Mouse (Mus musculus): ENCODE results near the gene Rnase13. TPM values are rescaled to one million over a fixed set of nuclear protein-coding genes. Genes with fewer than 3 reads are reported as not detected.

Gene Rnase13
- polyA plus RNA-seq, 1 experiment = not detected

DNA sequence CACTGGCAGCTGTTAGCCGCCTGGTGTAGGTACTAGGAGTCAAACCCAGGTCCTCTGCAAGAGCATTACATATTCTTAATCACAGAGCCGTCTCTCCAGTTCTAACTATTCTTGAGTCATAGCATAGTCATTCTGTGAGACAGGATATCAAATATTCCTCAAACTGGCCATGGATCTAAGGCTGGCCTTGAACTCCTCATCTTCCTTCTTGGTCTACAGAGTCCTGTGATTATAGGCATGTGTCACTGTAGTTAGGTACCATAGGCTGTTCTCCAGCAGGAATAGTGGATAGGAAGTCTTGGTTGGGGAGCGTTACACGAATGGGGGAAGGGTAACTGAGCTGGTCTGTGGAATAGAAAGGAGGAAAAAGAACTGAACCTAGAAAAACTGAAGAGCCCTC is 6.0 kb downstream of the Rnase13 start:
- H3K4me3 ChIP-seq (ENCODE audit: insufficient read depth, low read depth, low read length) = no peak overlapping the region
- H3K4me1 ChIP-seq (ENCODE audit: control insufficient read depth, insufficient read depth, low read length) = peaks cover 23% of the 10 kb centered on the region
- no peak for TF ChIP-seq POLR2A (IDR thresholded peaks at IDR 0.05; ENCODE audit: insufficient read depth, low read depth, low read length)
- TF ChIP-seq CTCF (IDR thresholded peaks at IDR 0.05; ENCODE audit: insufficient read depth, low read depth, low read length) = no peak
- no peak overlapping the region for H3K27ac ChIP-seq (ENCODE audit: insufficient read depth, low read depth, low read length)
- 95% methylated on average over 4 of the region's 4 CpGs for WGBS

- Histone ChIP-seq H3K27ac (ENCODE audit: insufficient read depth, low read depth, low read length) (peak overlapping the region; percentile 54), H3K4me3 (ENCODE audit: insufficient read depth, low read depth, low read length) (no peak overlapping the region), H3K4me1 (ENCODE audit: control insufficient read depth, insufficient read depth, low read length) (peaks cover 20% of the 10 kb centered on the region)
- WGBS = 5% methylated on average over 3 of the region's 3 CpGs
- no peak for TF ChIP-seq CTCF (IDR thresholded peaks at IDR 0.05; ENCODE audit: insufficient read depth, low read depth, low read length)
- no peak for TF ChIP-seq POLR2A (IDR thresholded peaks at IDR 0.05; ENCODE audit: insufficient read depth, low read depth, low read length)
Observed at GRCm38 (mm10) chr14:51915030-51915429, 7.5 kb downstream of the Rnase13 start.

GRCm38 (mm10) chr14:51913960-51914762 is 8.4 kb downstream of the Rnase13 start, which contains the start of gene Ndrg2:
Gene Ndrg2 (minus strand): TSS chr14:51914158.
- Histone ChIP-seq H3K4me3 (ENCODE audit: insufficient read depth, low read depth, low read length) (peak within 1 kb of the TSS; percentile 79), H3K4me1 (ENCODE audit: control insufficient read depth, insufficient read depth, low read length) (peaks cover 20% of the 10 kb centered on the region), H3K27ac (ENCODE audit: insufficient read depth, low read depth, low read length) (peak within 1 kb of the TSS; percentile 71)
- TF ChIP-seq POLR2A (IDR thresholded peaks at IDR 0.05; ENCODE audit: insufficient read depth, low read depth, low read length) = no peak
- no peak for TF ChIP-seq CTCF (IDR thresholded peaks at IDR 0.05; ENCODE audit: insufficient read depth, low read depth, low read length)
- 8% methylated on average over 23 of the region's 23 CpGs for WGBS

DNA sequence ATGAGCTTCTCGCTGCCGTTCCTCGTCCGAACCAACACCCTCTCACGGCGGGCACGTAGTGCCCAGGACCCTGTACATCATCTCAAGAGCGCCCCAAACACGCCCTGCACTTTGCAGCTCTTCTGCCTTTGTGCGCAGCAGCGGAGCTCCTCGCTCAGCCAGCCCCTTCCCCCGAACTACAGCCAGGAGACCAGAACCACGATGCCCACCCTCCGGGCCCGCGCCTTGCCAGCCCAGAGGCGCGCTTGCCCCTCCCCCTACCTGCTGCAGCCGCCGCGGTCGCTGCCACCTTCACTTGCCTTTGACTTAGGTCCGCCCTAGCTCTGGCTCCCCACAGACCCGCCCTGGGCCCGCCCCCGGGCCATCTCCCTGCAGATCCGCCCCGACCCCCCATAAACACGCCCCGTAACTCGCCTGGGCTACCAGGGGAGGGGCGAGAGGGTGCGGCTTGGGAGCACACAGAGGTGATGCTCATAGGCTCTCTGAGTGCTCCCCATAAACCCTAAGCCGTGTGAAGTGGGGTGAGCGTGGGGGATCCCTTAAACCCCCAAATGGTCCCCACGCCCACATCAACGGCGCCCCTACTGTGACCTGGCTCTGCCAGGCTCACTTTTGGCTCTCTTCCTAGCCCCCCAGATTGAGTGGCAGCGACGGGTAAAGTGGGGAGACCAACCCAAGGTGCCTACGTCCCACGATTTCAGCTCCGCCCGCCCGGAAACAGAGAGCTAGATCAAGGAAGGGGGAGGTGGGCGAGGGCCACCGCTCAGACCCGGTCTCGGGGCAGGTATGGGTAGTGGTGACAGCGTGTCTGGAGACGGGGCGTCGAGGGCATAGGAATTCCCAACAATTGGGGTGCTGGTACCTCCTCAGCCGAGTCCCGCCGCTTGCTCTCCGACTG is 9.3 kb downstream of the Rnase13 start:
- Histone ChIP-seq H3K4me3 (ENCODE audit: insufficient read depth, low read depth, low read length) (peak overlapping the region; percentile 79), H3K4me1 (ENCODE audit: control insufficient read depth, insufficient read depth, low read length) (peaks cover 20% of the 10 kb centered on the region), H3K27ac (ENCODE audit: insufficient read depth, low read depth, low read length) (peak overlapping the region; percentile 71)
- no peak for TF ChIP-seq CTCF (IDR thresholded peaks at IDR 0.05; ENCODE audit: insufficient read depth, low read depth, low read length)
- no peak for TF ChIP-seq POLR2A (IDR thresholded peaks at IDR 0.05; ENCODE audit: insufficient read depth, low read depth, low read length)
- WGBS = under 1% methylated on average over 58 of the region's 58 CpGs

DNA sequence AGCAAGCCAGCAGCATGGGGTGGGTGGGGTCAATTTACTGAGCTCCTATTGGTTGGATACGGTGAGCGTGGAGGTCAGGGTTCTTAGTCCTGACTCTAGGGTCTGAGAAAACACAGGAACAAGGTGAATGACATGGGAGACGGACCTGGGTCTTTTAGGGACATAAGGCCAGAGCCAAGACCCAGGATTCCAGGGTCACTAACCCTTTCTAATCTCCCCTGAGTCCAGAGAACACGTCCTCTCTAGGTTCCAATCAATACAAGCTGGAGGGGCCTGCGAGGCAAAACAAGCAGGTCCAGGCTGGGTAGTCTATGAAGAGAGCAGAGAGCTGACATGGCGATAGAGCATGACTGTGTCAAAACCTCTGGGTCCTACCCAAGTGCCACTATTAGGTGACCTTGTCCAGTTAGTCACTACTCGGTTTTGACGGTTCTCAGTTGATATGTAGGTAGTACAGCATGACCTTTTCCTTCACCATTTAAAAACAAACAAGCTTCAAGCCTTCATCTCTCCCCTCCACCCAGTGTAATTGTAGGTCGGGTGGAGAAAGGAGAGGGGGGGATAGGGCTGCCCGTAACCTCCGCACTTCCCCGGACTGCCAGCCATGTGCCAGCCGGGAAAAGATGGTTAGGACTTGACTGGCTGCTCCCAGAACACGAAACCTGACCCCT is 10.0 kb downstream of the Rnase13 start:
- peak overlapping the region; percentile 71 for H3K27ac ChIP-seq (ENCODE audit: insufficient read depth, low read depth, low read length)
- 19% methylated on average over 14 of the region's 14 CpGs for WGBS

GRCm38 (mm10) chr14:51911301-51911700 is 11.3 kb downstream of the Rnase13 start:
- TF ChIP-seq CTCF (IDR thresholded peaks at IDR 0.05; ENCODE audit: insufficient read depth, low read depth, low read length) = no peak
- no peak for TF ChIP-seq POLR2A (IDR thresholded peaks at IDR 0.05; ENCODE audit: insufficient read depth, low read depth, low read length)
- Histone ChIP-seq H3K27ac (ENCODE audit: insufficient read depth, low read depth, low read length) (no peak overlapping the region), H3K4me3 (ENCODE audit: insufficient read depth, low read depth, low read length) (peak overlapping the region; percentile 17; the same call in 1 of the 2 replicates), H3K4me1 (ENCODE audit: control insufficient read depth, insufficient read depth, low read length) (peaks cover 27% of the 10 kb centered on the region)
- 67% methylated on average over 10 of the region's 10 CpGs for WGBS

More for the DNA sequence above, 10.0 kb downstream of the Rnase13 start:
- peaks cover 23% of the 10 kb centered on the region for H3K4me1 ChIP-seq (ENCODE audit: control insufficient read depth, insufficient read depth, low read length)
- H3K4me3 ChIP-seq (ENCODE audit: insufficient read depth, low read depth, low read length) = peak overlapping the region; percentile 79
- TF ChIP-seq POLR2A (IDR thresholded peaks at IDR 0.05; ENCODE audit: insufficient read depth, low read depth, low read length) (no peak), CTCF (IDR thresholded peaks at IDR 0.05; ENCODE audit: insufficient read depth, low read depth, low read length) (no peak)

GRCm38 (mm10) chr14:51906102-51906501 is 16.5 kb downstream of the Rnase13 start:
- TF ChIP-seq POLR2A (IDR thresholded peaks at IDR 0.05; ENCODE audit: insufficient read depth, low read depth, low read length) = no peak
- TF ChIP-seq CTCF (IDR thresholded peaks at IDR 0.05; ENCODE audit: insufficient read depth, low read depth, low read length) = no peak
- H3K4me3 ChIP-seq (ENCODE audit: insufficient read depth, low read depth, low read length) = no peak overlapping the region
- 95% methylated on average over 11 of the region's 11 CpGs for WGBS
- H3K27ac ChIP-seq (ENCODE audit: insufficient read depth, low read depth, low read length) = no peak overlapping the region
- H3K4me1 ChIP-seq (ENCODE audit: control insufficient read depth, insufficient read depth, low read length) = peaks cover 7% of the 10 kb centered on the region; the same call in 1 of the 2 replicates

DNA sequence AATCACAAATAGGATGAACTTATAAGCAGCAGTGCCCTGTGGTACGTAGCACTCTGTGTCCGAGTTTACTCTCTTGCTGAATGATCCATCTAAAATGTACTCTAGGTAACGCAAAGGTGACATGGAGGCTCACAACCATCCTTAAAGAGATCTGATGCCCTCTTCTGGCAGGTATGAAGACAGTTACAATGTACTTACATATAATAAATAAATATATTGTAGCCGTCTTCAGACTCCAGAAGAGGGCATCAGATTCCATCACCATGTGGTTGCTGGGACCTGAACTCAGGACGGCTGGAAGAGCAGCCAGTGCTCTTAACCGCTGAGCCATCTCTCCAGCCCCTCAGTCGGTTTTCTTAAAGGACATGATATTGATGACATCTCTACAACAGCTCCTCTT is 17.9 kb downstream of the Rnase13 start:
- Histone ChIP-seq H3K27ac (ENCODE audit: insufficient read depth, low read depth, low read length) (no peak overlapping the region), H3K4me3 (ENCODE audit: insufficient read depth, low read depth, low read length) (no peak overlapping the region), H3K4me1 (ENCODE audit: control insufficient read depth, insufficient read depth, low read length) (peaks cover 7% of the 10 kb centered on the region; the same call in 1 of the 2 replicates)
- 70% methylated on average over 7 of the region's 7 CpGs for WGBS
- TF ChIP-seq CTCF (IDR thresholded peaks at IDR 0.05; ENCODE audit: insufficient read depth, low read depth, low read length) (no peak), POLR2A (IDR thresholded peaks at IDR 0.05; ENCODE audit: insufficient read depth, low read depth, low read length) (no peak)

All from olfactory bulb, adult 2 months (tissue).